ENCODE assay signal across 18 mouse cellular contexts in the genomic region with DNA sequence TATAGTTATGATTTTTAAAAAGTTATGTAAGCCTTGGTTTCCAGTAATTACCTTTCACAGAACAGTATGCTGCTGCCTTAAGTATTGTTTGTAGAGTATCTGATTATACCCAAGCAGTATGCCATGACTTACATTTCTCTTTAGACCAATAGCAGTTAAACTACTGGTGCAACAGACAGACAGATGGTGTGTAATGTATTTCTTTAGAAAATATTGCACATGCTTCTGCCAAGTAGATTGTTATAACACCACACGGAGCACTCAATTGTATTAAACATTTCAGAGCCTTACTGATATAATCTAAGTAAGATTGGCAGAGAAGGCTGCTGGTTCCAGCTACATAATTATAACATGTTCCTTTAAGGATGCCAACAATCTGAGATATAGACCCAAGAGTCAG.
DNase-seq lines count a peak whose midpoint lies in the region; ATAC-seq and TF ChIP-seq lines count a peak whose summit lies in the region.
"Had no signal": no experiment of that assay in that cellular context is flagged by ENCODE, and none has a peak within 500 bp of the region (broad histone marks: within the 10 kb centered on the region; RNA-seq: fewer than 3 reads in every experiment).

No protein-coding gene starts in this region.

- H3K9ac ChIP-seq in forebrain, embryonic 14.5 days (ENCODE audit: low read length), result no peak overlapping the region
- no peak overlapping the region for H3K9ac ChIP-seq in forebrain, embryonic 11.5 days (ENCODE audit: low read length)
- H3K9ac ChIP-seq in forebrain, postnatal 0 days, result no peak overlapping the region
- no peak overlapping the region for H3K9ac ChIP-seq in midbrain, embryonic 14.5 days (replicated peaks; ENCODE audit: low read length)
- H3K9ac ChIP-seq: embryonic facial prominence, embryonic 12.5 days had no signal

- peak; percentile 56 for DNase-seq in forebrain, embryonic 14.5 days (ENCODE audit: low spot score)
- no peak for DNase-seq in forebrain, embryonic 11.5 days (ENCODE audit: low spot score)
- no peak for DNase-seq in frontal cortex, postnatal 14 days (ENCODE audit: low spot score in 2 of 2)
- DNase-seq in brain, embryonic 18.5 days (ENCODE audit: low read depth, low spot score), result peak; percentile 6
- DNase-seq in forebrain, postnatal 0 days, result peak; percentile 19
- no peak for DNase-seq in midbrain, embryonic 14.5 days
- no peak for DNase-seq in urinary bladder, postnatal 36 days (ENCODE audit: low spot score in 2 of 2)
- DNase-seq: adrenal gland, adult 2 months; adrenal gland, postnatal 10 days; adrenal gland, postnatal 36 days; cerebellum, adult 11-12 months; cerebellum, adult 2 months; cerebellum, adult 9-10 months; cerebellum, postnatal 10 days; cerebellum, postnatal 25 days had no signal

- no peak overlapping the region for H3K4me2 ChIP-seq in forebrain, embryonic 14.5 days (ENCODE audit: low read length)
- H3K4me2 ChIP-seq in forebrain, embryonic 11.5 days (ENCODE audit: low read depth, low read length, severe bottlenecking), result no peak overlapping the region
- no peak overlapping the region for H3K4me2 ChIP-seq in forebrain, postnatal 0 days (ENCODE audit: low read depth)
- no peak overlapping the region for H3K4me2 ChIP-seq in midbrain, embryonic 14.5 days (ENCODE audit: low read length)
- H3K4me2 ChIP-seq: embryonic facial prominence, embryonic 12.5 days had no signal

- no peak overlapping the region for H3K4me3 ChIP-seq in forebrain, embryonic 14.5 days (ENCODE audit: low read depth, low read length)
- H3K4me3 ChIP-seq in forebrain, embryonic 11.5 days (ENCODE audit: low read depth, low read length), result no peak overlapping the region
- no peak overlapping the region for H3K4me3 ChIP-seq in forebrain, postnatal 0 days (ENCODE audit: low read depth, low read length)
- H3K4me3 ChIP-seq in midbrain, embryonic 14.5 days (replicated peaks; ENCODE audit: low read depth, low read length), result no peak overlapping the region
- H3K4me3 ChIP-seq: embryonic facial prominence, embryonic 10.5 days; embryonic facial prominence, embryonic 12.5 days had no signal

- no peaks in the 10 kb centered on the region for H3K36me3 ChIP-seq in forebrain, embryonic 14.5 days (ENCODE audit: control insufficient read depth, insufficient read depth, low read length)
- no peaks in the 10 kb centered on the region for H3K36me3 ChIP-seq in forebrain, embryonic 11.5 days (ENCODE audit: control insufficient read depth, insufficient read depth, low read length)
- no peaks in the 10 kb centered on the region for H3K36me3 ChIP-seq in forebrain, postnatal 0 days (ENCODE audit: insufficient read depth)
- no peaks in the 10 kb centered on the region for H3K36me3 ChIP-seq in midbrain, embryonic 14.5 days (ENCODE audit: control insufficient read depth, insufficient read depth, low read length)
- H3K36me3 ChIP-seq: embryonic facial prominence, embryonic 10.5 days; embryonic facial prominence, embryonic 12.5 days had no signal

- H3K27me3 ChIP-seq in forebrain, embryonic 14.5 days (replicated peaks; ENCODE audit: control insufficient read depth, insufficient read depth, low read length), result no peaks in the 10 kb centered on the region
- H3K27me3 ChIP-seq in forebrain, embryonic 11.5 days (ENCODE audit: control insufficient read depth, insufficient read depth, low read length), result no peaks in the 10 kb centered on the region
- no peaks in the 10 kb centered on the region for H3K27me3 ChIP-seq in forebrain, postnatal 0 days (ENCODE audit: insufficient read depth, low read length)
- H3K27me3 ChIP-seq in midbrain, embryonic 14.5 days (ENCODE audit: control insufficient read depth, insufficient read depth, low read length), result no peaks in the 10 kb centered on the region
- H3K27me3 ChIP-seq: embryonic facial prominence, embryonic 12.5 days had no signal

- H3K27ac ChIP-seq in forebrain, embryonic 14.5 days (ENCODE audit: low read depth, low read length), result no peak overlapping the region
- H3K27ac ChIP-seq in forebrain, embryonic 11.5 days (ENCODE audit: low read depth, low read length), result no peak overlapping the region
- no peak overlapping the region for H3K27ac ChIP-seq in forebrain, postnatal 0 days (ENCODE audit: low read depth, low read length)
- H3K27ac ChIP-seq in midbrain, embryonic 14.5 days (replicated peaks; ENCODE audit: low read depth, low read length), result no peak overlapping the region
- H3K27ac ChIP-seq: embryonic facial prominence, embryonic 10.5 days; embryonic facial prominence, embryonic 12.5 days had no signal

- H3K9me3 ChIP-seq in forebrain, embryonic 14.5 days (replicated peaks; ENCODE audit: control insufficient read depth, low read length), result no peaks in the 10 kb centered on the region
- H3K9me3 ChIP-seq in forebrain, embryonic 11.5 days (ENCODE audit: control insufficient read depth, low read length), result no peaks in the 10 kb centered on the region
- no peaks in the 10 kb centered on the region for H3K9me3 ChIP-seq in forebrain, postnatal 0 days (ENCODE audit: low read length)
- H3K9me3 ChIP-seq in midbrain, embryonic 14.5 days (ENCODE audit: control insufficient read depth, low read length), result no peaks in the 10 kb centered on the region
- H3K9me3 ChIP-seq: embryonic facial prominence, embryonic 10.5 days; embryonic facial prominence, embryonic 12.5 days had no signal

- no peaks in the 10 kb centered on the region for H3K4me1 ChIP-seq in forebrain, embryonic 14.5 days (ENCODE audit: control insufficient read depth, insufficient read depth, low read length)
- H3K4me1 ChIP-seq in forebrain, embryonic 11.5 days (replicated peaks; ENCODE audit: control insufficient read depth, insufficient read depth, low read length), result no peaks in the 10 kb centered on the region
- H3K4me1 ChIP-seq in forebrain, postnatal 0 days (ENCODE audit: insufficient read depth), result no peaks in the 10 kb centered on the region
- no peaks in the 10 kb centered on the region for H3K4me1 ChIP-seq in midbrain, embryonic 14.5 days (ENCODE audit: control insufficient read depth, insufficient read depth, low read length)
- H3K4me1 ChIP-seq: embryonic facial prominence, embryonic 10.5 days; embryonic facial prominence, embryonic 12.5 days had no signal

- WGBS in forebrain, embryonic 14.5 days, result 60% methylated on average over 1 of the region's 1 CpGs
- 82% methylated on average over 1 of the region's 1 CpGs for WGBS in forebrain, embryonic 11.5 days
- WGBS in forebrain, postnatal 0 days, result 42% methylated on average over 1 of the region's 1 CpGs
- 73% methylated on average over 1 of the region's 1 CpGs for WGBS in midbrain, embryonic 14.5 days

- no peak for TF ChIP-seq CTCF in forebrain, postnatal 0 days (IDR thresholded peaks at IDR 0.05; ENCODE audit: low read depth)

- peak; percentile 71; the same call in 1 of the 2 replicates for ATAC-seq in forebrain, embryonic 14.5 days
- no peak for ATAC-seq in forebrain, embryonic 11.5 days (replicated peaks; ENCODE audit: low FRiP score)
- ATAC-seq in frontal cortex, adult (ENCODE audit: low TSS enrichment), result peak; percentile 9; the same call in 1 of the 2 replicates
- ATAC-seq in forebrain, postnatal 0 days, result peak; percentile 60
- ATAC-seq in midbrain, embryonic 14.5 days (ENCODE audit: low FRiP score, low TSS enrichment), result no peak

Comparison
In these comparisons a context has a peak if more than half of its experiments do, and no peak if none do; other contexts are left out.
1. ATAC-seq: peak in forebrain, embryonic 14.5 days (single experiment), frontal cortex, adult (single experiment) and forebrain, postnatal 0 days (single experiment); none in forebrain, embryonic 11.5 days (single experiment) and midbrain, embryonic 14.5 days (single experiment).
2. DNase-seq: peak in forebrain, embryonic 14.5 days (single experiment), brain, embryonic 18.5 days (single experiment) and forebrain, postnatal 0 days (single experiment); none in forebrain, embryonic 11.5 days (single experiment), frontal cortex, postnatal 14 days (0 of 2), midbrain, embryonic 14.5 days (single experiment) and urinary bladder, postnatal 36 days (0 of 2).